Mouse (Mus musculus): ENCODE data around the gene Sgms2. TPM values are rescaled to one million over a fixed set of nuclear protein-coding genes. Genes with fewer than 3 reads are reported as not detected.
A peak's percentile ranks its signal among the peaks of the same experiment; 100 is the strongest.

The Sgms2 gene
- polyA plus RNA-seq, 1 experiment from 2014 or later = 1.5 TPM

- Histone ChIP-seq H3K4me2 (ENCODE audit: low read length) (peak overlapping the region; percentile 96), H3K4me1 (ENCODE audit: control insufficient read depth, insufficient read depth, low read length) (0 out of 2 replicates have a peak, but pooled peaks cover 2% of the 10 kb centered on the region), H3K9me3 (replicated peaks; ENCODE audit: control insufficient read depth, low read length) (no peaks in the 10 kb centered on the region), H3K9ac (ENCODE audit: low read length) (peak overlapping the region; percentile 59), H3K36me3 (ENCODE audit: control insufficient read depth, insufficient read depth, low read length) (no peaks in the 10 kb centered on the region), H3K4me3 (ENCODE audit: low read depth, low read length) (peak overlapping the region; percentile 63), H3K27ac (ENCODE audit: low read depth, low read length) (no peak overlapping the region), H3K27me3 (replicated peaks; ENCODE audit: control insufficient read depth, insufficient read depth, low read length) (peaks cover 18% of the 10 kb centered on the region)
- under 1% methylated on average over 56 of the region's 78 CpGs for WGBS
- ATAC-seq (peak; percentile 90), DNase-seq (ENCODE audit: low spot score) (peak; percentile 57)
Measured at GRCm38 (mm10) chr3:131490143-131490908, 885 bp downstream of the Sgms2 start.

- Histone ChIP-seq H3K27ac (ENCODE audit: low read depth, low read length) (no peak overlapping the region), H3K9me3 (replicated peaks; ENCODE audit: control insufficient read depth, low read length) (no peaks in the 10 kb centered on the region), H3K4me3 (ENCODE audit: low read depth, low read length) (peak overlapping the region; percentile 63), H3K4me1 (ENCODE audit: control insufficient read depth, insufficient read depth, low read length) (0 out of 2 replicates have a peak, but pooled peaks cover 2% of the 10 kb centered on the region), H3K9ac (ENCODE audit: low read length) (peak overlapping the region; percentile 59), H3K4me2 (ENCODE audit: low read length) (peak overlapping the region; percentile 96), H3K36me3 (ENCODE audit: control insufficient read depth, insufficient read depth, low read length) (no peaks in the 10 kb centered on the region), H3K27me3 (replicated peaks; ENCODE audit: control insufficient read depth, insufficient read depth, low read length) (peaks cover 18% of the 10 kb centered on the region)
- DNase-seq (ENCODE audit: low spot score) (peak; percentile 37), ATAC-seq (peak; percentile 81)
- under 1% methylated on average over 29 of the region's 36 CpGs for WGBS
Measured at GRCm38 (mm10) chr3:131489657-131490142, 1.5 kb downstream of the Sgms2 start.

GRCm38 (mm10) chr3:131488969-131489368 is 2.2 kb downstream of the Sgms2 start:
- ATAC-seq = no peak
- Histone ChIP-seq H3K27ac (ENCODE audit: low read depth, low read length) (no peak overlapping the region), H3K4me2 (ENCODE audit: low read length) (peak overlapping the region; percentile 96), H3K36me3 (ENCODE audit: control insufficient read depth, insufficient read depth, low read length) (no peaks in the 10 kb centered on the region), H3K27me3 (replicated peaks; ENCODE audit: control insufficient read depth, insufficient read depth, low read length) (peaks cover 18% of the 10 kb centered on the region), H3K9me3 (replicated peaks; ENCODE audit: control insufficient read depth, low read length) (no peaks in the 10 kb centered on the region), H3K9ac (ENCODE audit: low read length) (no peak overlapping the region), H3K4me1 (ENCODE audit: control insufficient read depth, insufficient read depth, low read length) (0 out of 2 replicates have a peak, but pooled peaks cover 2% of the 10 kb centered on the region), H3K4me3 (ENCODE audit: low read depth, low read length) (peak overlapping the region; percentile 63; the same call in 1 of the 2 replicates)
- DNase-seq (ENCODE audit: low spot score) = no peak
- WGBS = 10% methylated on average over 5 of the region's 5 CpGs

- Histone ChIP-seq H3K4me3 (ENCODE audit: low read depth, low read length) (no peak overlapping the region), H3K4me1 (ENCODE audit: control insufficient read depth, insufficient read depth, low read length) (0 out of 2 replicates have a peak, but pooled peaks cover 2% of the 10 kb centered on the region), H3K9ac (ENCODE audit: low read length) (no peak overlapping the region), H3K36me3 (ENCODE audit: control insufficient read depth, insufficient read depth, low read length) (no peaks in the 10 kb centered on the region), H3K4me2 (ENCODE audit: low read length) (no peak overlapping the region), H3K27ac (ENCODE audit: low read depth, low read length) (no peak overlapping the region), H3K27me3 (replicated peaks; ENCODE audit: control insufficient read depth, insufficient read depth, low read length) (peaks cover 18% of the 10 kb centered on the region), H3K9me3 (replicated peaks; ENCODE audit: control insufficient read depth, low read length) (no peaks in the 10 kb centered on the region)
- DNase-seq (ENCODE audit: low spot score) (no peak), ATAC-seq (no peak)
- WGBS = 72% methylated on average over 9 of the region's 9 CpGs
Measured at GRCm38 (mm10) chr3:131488403-131488802, 2.8 kb downstream of the Sgms2 start.

- no peak overlapping the region for H3K9ac ChIP-seq (ENCODE audit: low read length)
- ATAC-seq = no peak
- no peak overlapping the region for H3K27ac ChIP-seq (ENCODE audit: low read depth, low read length)
- no peaks in the 10 kb centered on the region for H3K36me3 ChIP-seq (ENCODE audit: control insufficient read depth, insufficient read depth, low read length)
- H3K4me3 ChIP-seq (ENCODE audit: low read depth, low read length) = no peak overlapping the region
- no peak overlapping the region for H3K4me2 ChIP-seq (ENCODE audit: low read length)
- H3K4me1 ChIP-seq (ENCODE audit: control insufficient read depth, insufficient read depth, low read length) = 0 out of 2 replicates have a peak, but pooled peaks cover 2% of the 10 kb centered on the region
- 32% methylated on average over 5 of the region's 5 CpGs for WGBS
- DNase-seq (ENCODE audit: low spot score) = no peak
- peaks cover 13% of the 10 kb centered on the region for H3K27me3 ChIP-seq (replicated peaks; ENCODE audit: control insufficient read depth, insufficient read depth, low read length)
- no peaks in the 10 kb centered on the region for H3K9me3 ChIP-seq (replicated peaks; ENCODE audit: control insufficient read depth, low read length)
Measured at GRCm38 (mm10) chr3:131485388-131485787, 5.8 kb downstream of the Sgms2 start.

- WGBS = 55% methylated on average over 7 of the region's 7 CpGs
- Histone ChIP-seq H3K9me3 (replicated peaks; ENCODE audit: control insufficient read depth, low read length) (no peaks in the 10 kb centered on the region), H3K4me3 (ENCODE audit: low read depth, low read length) (no peak overlapping the region), H3K4me1 (ENCODE audit: control insufficient read depth, insufficient read depth, low read length) (no peaks in the 10 kb centered on the region), H3K4me2 (ENCODE audit: low read length) (no peak overlapping the region), H3K9ac (ENCODE audit: low read length) (no peak overlapping the region), H3K36me3 (ENCODE audit: control insufficient read depth, insufficient read depth, low read length) (no peaks in the 10 kb centered on the region), H3K27me3 (replicated peaks; ENCODE audit: control insufficient read depth, insufficient read depth, low read length) (peaks cover 11% of the 10 kb centered on the region; the same call in 1 of the 2 replicates), H3K27ac (ENCODE audit: low read depth, low read length) (no peak overlapping the region)
- ATAC-seq = no peak
- DNase-seq (ENCODE audit: low spot score) = no peak
Measured at GRCm38 (mm10) chr3:131483650-131484049, 7.6 kb downstream of the Sgms2 start.

- H3K36me3 ChIP-seq (ENCODE audit: control insufficient read depth, insufficient read depth, low read length) = no peaks in the 10 kb centered on the region
- H3K4me2 ChIP-seq (ENCODE audit: low read length) = no peak overlapping the region
- H3K27me3 ChIP-seq (replicated peaks; ENCODE audit: control insufficient read depth, insufficient read depth, low read length) = no peaks in the 10 kb centered on the region
- H3K9ac ChIP-seq (ENCODE audit: low read length) = no peak overlapping the region
- no peak overlapping the region for H3K27ac ChIP-seq (ENCODE audit: low read depth, low read length)
- H3K4me1 ChIP-seq (ENCODE audit: control insufficient read depth, insufficient read depth, low read length) = no peaks in the 10 kb centered on the region
- DNase-seq (ENCODE audit: low spot score) (no peak), ATAC-seq (no peak)
- no peaks in the 10 kb centered on the region for H3K9me3 ChIP-seq (replicated peaks; ENCODE audit: control insufficient read depth, low read length)
- 56% methylated on average over 17 of the region's 17 CpGs for WGBS
- H3K4me3 ChIP-seq (ENCODE audit: low read depth, low read length) = no peak overlapping the region
Measured at GRCm38 (mm10) chr3:131481976-131482712, 9.1 kb downstream of the Sgms2 start.

GRCm38 (mm10) chr3:131480659-131481058 is 10.6 kb downstream of the Sgms2 start:
- no peak for DNase-seq (ENCODE audit: low spot score)
- no peak overlapping the region for H3K4me2 ChIP-seq (ENCODE audit: low read length)
- no peak for ATAC-seq
- H3K9ac ChIP-seq (ENCODE audit: low read length) = no peak overlapping the region
- 65% methylated on average over 3 of the region's 3 CpGs for WGBS
- no peaks in the 10 kb centered on the region for H3K9me3 ChIP-seq (replicated peaks; ENCODE audit: control insufficient read depth, low read length)
- H3K27me3 ChIP-seq (replicated peaks; ENCODE audit: control insufficient read depth, insufficient read depth, low read length) = no peaks in the 10 kb centered on the region
- no peaks in the 10 kb centered on the region for H3K4me1 ChIP-seq (ENCODE audit: control insufficient read depth, insufficient read depth, low read length)
- no peaks in the 10 kb centered on the region for H3K36me3 ChIP-seq (ENCODE audit: control insufficient read depth, insufficient read depth, low read length)
- no peak overlapping the region for H3K4me3 ChIP-seq (ENCODE audit: low read depth, low read length)
- no peak overlapping the region for H3K27ac ChIP-seq (ENCODE audit: low read depth, low read length)

Data from forebrain, embryonic 14.5 days (tissue).